Mouse (Mus musculus): Measurements from ENCODE around the gene Bend6. TPM values are rescaled to one million over a fixed set of nuclear protein-coding genes. Genes with fewer than 3 reads are reported as not detected.
"Not testable (repeated sequence)": the region's sequence is repeated elsewhere in the genome, so short reads cannot be mapped to it uniquely, and the experiment has no call there.

The Bend6 gene
- total and polyA plus RNA-seq, 3 experiments: 0.10 to 1.9 (median 1.4) TPM

DNA sequence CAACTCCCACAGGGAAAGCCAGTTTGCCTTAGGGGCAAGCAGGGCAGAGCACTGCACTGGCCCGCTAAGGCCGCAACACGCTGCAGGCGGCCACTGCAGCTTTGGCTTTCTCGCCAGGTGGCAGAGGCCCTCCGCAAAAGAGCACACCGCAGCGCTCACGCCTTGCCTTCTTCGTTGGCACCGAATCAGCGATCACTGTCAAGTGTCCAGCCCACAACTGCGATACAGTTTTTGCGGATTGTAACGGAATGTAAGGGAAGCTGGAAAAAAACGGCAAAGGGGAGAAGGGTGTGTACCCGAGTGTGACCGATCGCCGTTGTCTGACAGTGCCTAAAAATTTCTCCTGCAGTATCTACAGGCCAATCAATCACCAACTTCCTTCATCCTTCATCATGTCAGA, 689 bp downstream of the Bend6 start:
- DNase-seq: no peak

DNA sequence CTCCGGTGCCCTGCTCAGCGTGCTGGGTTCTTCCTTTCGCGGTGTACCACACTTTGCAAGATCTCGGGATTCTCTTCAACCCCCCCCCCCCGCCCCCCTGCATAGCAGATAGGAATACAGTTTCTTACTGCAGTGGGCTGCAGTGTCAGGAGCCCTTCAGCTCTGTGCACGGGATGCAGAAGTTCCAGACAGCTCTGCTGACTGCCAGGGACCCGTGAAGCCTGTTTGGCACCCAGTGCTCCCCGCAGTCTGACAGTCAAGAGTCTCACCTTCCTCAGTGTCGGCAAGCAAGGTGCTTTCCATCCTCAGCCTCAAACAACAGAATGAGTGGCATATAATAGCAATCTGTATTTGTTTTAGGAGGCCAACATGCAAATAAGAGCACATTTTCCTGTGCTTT, 1.4 kb downstream of the Bend6 start:
- DNase-seq: no peak

DNA sequence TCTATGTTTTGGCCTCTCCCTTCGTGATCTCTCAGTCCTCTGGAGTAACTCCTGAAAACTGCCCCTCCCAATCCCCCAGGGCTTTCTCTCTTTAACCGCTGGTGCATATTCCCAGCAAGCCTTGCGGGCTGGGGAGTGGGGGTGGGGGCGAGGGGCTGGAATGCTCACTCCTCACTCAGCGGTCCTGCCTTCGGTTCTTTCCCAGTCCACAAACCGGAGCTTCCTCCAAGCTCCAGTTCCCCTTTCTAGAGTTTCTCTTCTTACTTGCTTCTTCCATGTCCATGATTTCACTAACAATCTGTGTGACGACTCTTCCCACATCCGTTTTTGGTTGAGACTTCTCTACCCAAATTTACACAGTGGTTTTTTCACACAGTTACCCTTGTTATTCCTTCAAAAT, 4.0 kb downstream of the Bend6 start:
- no peak for DNase-seq

DNA sequence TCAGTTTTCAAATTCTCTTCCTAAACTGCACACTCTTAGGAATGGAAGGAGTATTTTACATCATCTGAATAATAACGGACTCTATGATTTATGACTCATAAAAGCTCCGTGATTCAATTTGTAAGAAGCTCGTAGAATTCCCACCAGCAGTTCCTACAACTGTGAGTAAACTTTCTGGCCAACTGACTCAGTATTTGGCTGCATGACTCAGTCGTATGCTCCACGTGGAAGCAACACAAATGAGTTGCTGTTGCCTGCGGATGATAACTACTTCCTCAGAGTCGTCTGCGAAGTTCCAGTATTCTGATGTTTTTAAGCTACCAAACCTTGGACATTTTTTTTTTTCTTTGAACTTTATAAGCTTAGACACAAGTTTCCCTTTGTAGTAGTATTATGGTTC, 7.4 kb downstream of the Bend6 start:
- peak; percentile 60 for DNase-seq

DNA sequence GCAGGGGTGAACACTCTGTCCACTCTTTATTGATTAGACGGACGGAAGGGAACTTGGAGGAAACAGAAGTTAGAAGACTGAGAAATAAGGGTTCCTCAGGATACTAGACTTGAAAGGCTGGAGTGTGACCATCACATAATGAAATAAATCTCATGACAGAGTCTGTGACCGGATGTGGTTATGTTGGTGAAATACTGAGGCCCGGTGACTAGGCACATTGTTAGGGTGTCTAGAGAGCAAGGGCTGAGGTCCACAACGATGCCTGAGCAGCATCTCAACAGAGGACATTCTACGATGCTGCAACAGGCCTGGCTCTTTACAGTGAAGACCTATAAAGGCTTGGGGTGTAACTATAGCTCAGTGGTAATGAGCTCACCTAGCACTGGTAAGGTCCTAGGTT, 9.2 kb downstream of the Bend6 start:
- DNase-seq: no peak

DNA sequence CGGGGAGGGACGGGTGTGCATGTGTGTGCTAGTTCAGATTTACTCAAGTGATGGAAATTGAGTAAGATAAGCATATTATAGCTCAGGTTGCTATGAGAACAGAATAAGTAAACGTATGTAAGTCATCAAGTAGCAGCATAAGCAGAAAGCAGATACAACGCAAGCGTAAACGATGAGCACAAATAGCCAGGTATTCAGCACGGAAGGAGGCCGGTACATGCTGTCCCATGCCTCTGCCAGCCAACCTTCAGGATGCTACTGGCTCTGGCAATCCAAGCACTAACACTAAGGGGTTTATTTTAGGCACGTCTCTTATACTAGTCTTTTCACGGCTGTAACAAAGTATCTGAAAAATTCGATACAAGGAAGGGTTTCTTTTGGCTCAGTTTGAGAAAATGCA, 10.2 kb downstream of the Bend6 start:
- no peak for DNase-seq

DNA sequence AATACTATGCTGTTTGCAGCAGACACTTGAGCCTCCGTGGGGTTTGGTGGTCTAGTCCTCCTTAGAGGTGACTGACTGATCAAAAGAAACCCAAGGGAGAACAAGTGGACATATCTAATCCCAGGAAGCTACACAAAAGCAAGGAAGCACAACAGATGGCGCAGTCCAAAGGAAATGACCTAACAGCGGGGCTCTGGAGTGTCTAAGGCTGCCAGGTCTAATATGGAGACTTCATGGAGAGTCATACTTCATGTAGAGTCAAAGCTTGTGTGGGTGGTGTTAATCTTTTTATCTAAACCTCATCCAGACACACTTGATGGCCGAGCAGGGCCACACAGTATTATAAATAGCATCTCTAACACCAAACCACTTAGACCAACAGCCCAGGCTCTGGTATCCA, 10.9 kb downstream of the Bend6 start:
- no peak for DNase-seq

DNA sequence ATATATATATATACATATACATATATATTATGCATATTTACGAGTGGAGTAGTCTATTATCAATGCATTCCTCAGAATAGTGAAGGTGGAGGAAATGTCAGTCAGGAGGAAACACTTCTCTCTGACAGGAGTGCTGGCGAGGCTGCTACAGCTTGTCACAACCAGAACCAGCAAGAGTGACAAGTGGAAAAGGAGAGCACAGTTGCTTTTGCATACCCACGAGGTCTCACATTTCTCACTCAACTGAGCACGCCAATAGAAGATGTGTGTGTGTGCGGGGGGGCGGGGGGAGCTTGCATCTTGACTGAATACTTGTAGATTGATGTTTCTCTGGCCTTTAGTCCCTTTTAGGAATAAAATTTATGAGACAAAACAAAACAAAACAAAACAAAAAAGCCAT, 11.5 kb downstream of the Bend6 start:
- DNase-seq: no peak

DNA sequence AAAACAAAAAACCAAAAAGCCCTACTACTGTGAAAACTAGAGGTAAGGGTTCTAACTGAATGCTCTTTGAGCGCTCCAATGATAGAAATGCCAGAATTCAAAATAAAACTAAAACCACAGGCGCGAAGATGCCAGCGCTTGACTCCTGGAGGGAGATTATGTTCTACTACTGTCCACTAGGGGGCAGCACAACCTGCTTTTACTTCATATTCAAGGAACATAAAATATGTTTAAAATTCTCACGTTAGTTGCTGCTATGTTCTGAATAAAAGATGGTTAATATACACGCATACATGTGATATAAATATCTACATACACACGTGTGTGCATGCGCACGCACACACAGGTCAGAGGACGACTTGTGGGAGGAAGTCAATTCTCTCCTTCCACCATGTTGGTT, 14.8 kb downstream of the Bend6 start:
- DNase-seq: peak; percentile 27

DNA sequence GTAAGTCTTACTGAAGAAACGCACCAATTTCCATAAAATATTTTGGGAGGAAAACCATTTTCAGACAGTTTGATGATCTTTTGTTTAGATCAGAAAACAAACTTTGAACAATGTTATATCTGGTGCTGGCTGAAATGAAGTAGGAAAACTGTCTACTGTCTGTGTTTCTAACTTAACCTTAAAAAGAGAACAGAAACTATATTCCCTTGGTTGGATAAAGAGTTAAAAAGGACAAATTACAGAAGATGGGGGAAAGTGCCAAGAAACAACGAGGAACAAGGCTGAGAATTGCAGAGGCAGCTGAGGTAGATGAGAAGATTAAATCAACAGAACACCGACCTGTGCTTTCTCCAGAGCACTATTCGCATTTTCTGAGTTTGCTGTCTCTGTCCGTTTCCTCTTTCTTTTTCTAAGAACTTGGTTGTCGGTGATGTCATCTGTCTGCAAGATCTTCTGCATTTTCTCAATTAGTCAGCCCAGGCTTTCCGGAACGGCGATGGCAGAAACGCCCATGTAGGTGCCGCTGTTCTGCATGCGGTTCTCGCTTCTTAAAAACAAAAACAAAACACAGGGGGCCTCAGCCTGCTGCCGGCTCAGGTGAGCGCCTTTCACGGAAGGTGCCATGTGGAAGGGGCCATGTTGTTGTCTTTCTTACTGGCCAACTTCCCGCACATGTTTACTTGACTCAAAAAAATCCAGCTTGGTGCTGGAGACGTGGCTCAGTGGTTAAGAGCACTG, 24.3 kb downstream of the Bend6 start:
- peak; percentile 59 for DNase-seq

DNA sequence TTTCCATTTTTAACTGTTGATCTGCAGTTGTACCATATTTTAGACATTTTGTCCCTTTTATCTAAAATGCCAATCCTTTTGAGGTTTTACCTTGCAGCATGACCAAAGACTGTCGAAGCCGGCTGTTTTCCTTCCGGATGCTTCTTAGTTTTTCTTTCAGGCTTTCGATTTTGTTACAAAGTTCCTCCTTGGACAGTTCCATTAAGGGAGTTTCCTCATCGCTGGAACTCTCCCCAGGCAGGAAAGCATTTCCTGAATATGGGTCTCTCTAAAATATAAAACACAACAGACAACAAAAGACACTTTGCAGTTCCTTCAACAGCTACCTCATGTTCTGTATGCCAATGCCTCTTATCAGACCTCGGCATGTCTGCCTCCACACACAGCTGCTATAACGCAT, 29.4 kb downstream of the Bend6 start:
- no peak for DNase-seq

DNA sequence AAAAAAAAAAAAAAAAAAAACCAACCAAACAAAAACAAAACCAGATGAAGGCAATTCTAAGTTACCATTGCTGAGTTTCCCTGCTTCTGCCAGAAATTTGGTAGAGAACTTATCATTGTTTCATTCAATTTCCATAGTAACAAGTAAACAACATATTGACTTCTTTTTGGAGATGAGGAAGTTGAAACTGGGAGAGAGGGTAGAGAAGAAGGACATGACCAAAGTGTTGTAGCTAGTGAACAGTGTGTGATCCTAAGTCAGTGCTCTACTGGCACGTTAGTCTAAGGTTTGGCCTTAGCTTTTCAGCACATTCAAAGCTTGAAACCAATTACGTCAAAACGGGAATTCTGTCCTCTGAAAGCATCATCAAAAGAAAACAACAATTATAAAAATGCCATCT, 31.2 kb downstream of the Bend6 start:
- no peak for DNase-seq

DNA sequence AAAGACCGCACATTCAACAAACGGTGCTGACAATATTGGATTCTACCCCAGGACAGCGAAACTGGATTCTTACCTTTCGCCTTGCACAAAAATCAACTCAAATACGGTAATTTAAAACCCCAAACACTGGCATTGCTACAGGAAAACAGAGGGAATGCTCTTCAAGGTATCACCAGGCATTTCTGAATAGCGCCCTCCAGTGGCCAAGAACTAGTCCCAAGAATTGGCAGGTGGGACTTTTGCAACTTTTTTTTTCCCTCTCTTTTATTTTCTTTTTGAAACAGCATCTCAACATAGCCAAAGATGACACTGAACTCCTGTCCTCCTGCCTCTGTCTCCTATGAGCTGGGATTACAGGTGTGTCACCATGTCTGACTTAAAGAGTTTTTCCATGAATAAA, 31.9 kb downstream of the Bend6 start:
- DNase-seq: peak; percentile 3

DNA sequence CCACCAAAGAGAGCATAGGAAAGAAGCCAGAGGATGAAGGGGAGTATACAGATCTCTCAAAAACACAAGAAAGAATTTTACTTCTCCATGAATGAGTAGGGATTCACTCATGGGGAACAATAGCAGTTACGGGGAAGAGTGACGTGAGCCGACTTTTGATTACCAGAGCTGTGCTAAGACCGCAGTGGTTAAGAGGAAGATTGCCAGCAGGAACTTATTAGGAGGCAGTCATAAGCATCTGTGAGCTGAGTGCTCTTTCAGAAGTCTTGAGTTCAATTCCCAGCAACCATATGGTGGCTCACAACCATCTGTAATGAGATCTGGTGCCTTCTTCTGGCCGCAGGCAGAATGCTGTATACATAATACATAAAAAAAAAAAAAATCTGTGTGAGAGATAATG, 34.1 kb downstream of the Bend6 start:
- no peak for DNase-seq

DNA sequence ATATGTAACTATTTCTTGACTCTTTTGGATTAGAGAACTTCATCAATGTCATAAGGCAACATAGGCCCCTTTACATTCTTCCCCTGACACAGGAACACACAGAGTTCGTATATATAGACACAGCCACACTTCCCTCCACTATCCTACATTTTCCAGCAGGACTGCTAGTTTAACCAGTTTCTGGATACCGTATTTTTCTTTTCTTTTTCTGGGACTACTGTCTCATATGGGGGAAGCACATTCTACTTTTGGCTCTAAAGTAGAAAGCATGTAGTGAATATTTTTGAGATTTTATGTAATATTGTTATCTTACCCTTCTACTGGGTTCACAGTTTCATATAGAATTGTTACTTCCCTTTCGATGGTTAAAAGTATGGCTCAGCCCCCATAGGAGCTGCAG, 38.2 kb downstream of the Bend6 start:
- no peak for DNase-seq

DNA sequence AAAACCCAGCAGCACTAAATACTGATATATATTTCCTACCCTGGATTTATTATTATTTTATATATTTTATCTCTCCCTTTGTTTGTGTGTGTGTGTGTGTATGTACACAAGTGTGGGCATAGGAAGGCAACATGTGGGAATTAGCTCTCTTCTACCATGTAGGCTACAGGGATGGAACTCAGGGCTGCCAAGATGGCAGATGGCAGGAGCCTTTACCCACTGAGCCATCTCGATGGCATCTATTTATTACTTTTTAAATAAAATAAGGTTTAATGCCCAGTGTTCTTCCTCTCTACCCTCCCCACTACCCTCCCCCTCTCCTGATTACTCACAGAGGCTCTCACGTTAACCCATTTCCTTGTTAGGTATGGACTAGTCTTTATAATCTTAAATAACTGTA, 38.6 kb downstream of the Bend6 start:
- DNase-seq: no peak

DNA sequence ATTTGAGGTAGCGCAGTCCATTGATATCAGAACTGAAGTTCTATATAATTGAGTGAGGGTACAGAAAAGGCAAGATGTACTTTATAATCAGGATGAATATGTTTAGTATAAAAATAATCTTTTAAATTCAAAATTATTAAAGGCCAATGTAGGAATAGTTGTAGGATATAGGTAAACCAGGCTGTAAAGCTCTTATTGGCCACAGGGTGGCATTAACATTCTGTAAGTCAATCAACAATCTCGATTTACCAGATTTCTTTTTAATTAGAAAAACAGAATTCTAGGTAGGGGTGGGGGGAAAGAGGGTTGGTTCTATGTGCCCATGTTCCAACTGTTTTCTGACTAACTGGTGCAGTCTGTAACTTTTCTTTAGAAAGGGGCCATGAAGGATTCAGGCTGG, 60.8 kb downstream of the Bend6 start:
- DNase-seq: no peak

DNA sequence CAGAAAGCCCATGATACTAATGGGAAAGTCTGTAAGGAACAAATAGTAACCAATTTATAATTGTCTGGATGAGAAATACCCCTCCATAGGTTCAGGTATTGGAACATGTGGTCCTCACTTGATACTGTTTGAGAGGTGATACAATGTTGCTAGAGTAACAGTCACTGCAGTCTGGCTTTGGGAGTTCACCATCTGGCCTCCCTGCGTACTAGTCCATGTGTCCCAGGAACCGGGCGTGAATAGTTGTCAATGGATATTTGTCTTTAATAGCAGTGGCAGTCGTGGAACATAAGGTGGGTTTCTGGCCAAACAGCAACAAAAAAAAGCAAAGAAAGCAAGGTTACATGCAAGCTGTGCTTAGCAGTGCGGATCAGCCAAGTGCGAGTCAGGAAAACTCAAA, 63.8 kb downstream of the Bend6 start:
- no peak for DNase-seq

DNA sequence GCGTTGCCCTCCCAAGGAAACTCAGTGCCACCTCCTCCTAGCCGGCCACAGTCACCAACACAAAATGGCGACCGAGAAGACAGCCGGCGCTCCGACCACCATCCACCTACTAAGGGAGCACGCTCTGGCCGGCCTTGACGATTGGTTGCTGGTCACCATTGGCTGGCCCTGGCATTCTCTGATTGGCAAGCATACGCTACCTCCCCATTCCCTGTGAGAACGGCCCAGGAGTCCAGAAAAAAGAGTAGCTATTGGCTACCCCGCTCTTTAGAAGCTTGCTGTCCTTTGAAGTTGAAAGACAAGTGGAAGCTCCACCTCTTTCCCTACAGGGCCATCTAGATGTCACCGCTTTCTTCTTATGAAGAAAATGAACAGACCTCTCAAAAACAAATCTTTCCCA, 68.7 kb downstream of the Bend6 start:
- DNase-seq: not testable (repeated sequence)

DNA sequence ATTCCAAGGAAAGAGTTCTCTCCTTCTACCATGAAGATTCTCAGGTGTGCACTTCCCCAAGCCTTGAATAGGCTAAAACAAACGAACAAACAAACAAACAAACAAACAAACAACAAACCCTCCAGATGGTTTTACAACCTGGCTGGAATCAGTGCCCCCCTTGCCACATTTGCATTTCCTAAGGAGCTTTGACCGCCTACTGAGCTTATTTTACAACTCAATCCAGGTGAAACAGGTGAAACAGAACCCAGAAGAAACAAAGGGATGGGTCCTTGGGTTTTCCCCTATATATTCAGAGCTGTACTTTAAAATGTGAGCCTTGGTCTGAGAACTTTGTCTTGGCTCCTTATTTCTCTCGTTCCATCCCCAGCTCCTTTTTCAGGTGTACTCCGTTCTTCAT, 77.0 kb downstream of the Bend6 start:
- DNase-seq: no peak

DNA sequence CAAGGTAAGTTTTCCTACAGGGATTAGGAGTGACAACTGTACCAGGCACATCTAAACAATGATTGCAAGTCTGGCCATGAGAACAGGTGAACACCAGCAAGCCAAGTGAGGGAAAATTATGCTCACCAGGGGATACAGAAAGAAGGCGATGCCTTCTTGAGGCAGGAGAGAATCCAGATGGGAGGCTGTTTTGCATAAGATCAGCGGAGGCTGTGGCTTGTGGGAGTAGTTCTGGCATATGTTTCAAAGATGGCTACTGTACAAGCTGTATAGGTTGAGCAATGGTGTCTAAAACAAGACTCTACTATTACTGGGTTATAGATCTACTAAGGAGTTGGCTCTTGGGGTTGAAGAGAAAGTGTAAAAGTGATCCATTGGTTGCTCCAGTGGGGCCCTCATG, 89.7 kb downstream of the Bend6 start:
- DNase-seq: no peak

DNA sequence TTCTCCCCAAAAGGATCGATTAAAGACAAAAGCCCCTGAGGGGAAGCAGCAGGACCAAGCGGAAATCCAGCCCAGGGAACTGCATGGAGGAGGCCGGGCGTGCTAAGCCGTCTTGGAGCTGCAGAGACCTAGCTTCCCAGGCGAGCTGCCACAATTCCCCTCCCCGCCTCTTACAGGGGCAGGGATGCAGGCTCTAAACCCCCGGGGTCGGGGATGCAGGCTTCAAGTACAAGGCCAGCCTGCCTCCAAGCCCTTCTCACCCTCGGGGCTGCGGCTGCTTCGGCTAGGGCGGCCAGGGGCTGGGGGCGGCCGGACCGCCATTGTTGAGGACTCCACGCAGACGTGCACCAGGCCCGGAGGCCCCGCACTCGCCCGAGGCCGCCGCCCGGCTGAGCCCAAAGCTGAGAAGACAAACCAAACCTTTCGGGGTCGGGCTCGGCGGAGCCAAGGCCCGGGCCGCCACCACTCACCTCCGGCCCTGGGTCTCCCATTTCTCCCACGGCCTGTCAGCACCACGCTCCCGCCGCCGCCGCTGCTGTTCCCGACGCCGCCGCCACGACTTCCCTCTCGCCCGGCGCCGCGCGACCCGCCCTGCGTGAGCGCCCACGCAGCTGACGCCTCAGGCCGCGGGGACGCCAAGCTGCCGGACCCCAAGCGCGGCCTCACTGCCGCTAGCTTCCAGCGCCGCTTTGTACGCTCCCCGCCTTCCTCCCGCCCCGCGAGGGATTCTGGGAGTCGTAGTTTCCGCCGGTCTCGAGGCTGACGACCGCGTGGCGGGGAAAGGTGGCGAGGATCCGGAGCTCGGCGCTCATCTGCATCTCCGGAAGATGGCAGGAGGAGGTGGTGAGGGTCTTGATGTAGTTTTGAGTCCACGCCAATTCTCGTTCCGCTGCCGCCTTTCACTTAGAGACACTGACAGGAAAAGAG, 93.5 kb downstream of the Bend6 start, which contains the start of gene Zfp451:
TSS of gene Zfp451 (minus strand) at position 728 of the 927 bp plus-strand sequence.
- DNase-seq: peak; percentile 95

DNA sequence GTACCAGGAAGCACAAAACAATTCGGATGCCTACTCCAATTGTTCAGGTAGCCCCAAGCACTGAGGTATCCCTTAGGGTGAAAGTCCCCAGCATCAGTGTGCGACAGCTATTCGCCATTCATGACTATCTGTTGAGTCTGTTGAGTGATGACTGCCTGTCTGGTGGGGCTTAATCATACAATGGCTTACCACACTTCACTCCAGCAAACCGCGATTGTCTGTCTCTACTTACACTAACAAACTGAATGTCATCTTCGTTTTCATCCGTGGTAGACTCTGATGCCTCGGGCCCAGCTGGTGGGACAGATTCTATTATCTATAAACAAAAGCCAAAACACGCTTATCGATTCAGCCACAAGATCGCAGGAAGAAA, 94.1 kb downstream of the Bend6 start:
- DNase-seq: no peak

DNA sequence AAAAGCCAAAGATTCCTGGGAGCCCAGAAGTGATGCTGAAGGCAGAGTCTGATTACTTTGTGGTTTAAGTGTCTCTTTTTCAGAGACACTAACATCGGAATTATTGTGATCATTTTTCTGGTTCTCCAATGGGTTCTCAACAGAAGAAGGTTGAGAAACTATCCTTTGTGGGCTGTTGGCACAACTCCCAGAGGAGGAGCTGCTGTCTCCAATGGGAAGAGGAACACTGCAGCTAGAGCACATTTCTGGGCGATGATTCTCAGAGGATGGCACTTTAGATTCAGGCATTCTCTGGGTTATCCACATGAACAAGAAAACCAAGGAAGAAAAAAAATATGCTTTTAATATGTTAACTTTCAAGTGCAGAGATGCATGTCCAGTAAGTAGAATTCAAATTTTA, 104.3 kb downstream of the Bend6 start:
- no peak for DNase-seq
